Mouse (Mus musculus) spleen, adult 18-20 months (tissue): ENCODE results near the gene Samd13.

Source experiments
- DNase-seq, 2 experiments: peaks; one replicate each; pipeline ENCODE4 v3.0.0; 2022; ENCODE audit warnings: mixed read lengths in 2 of 2

Samd13 gene

GRCm38 (mm10) chr3:146661907-146662306, 23.5 kb downstream of the Samd13 start:
- no peak for DNase-seq

- no peak for DNase-seq
Measured at GRCm38 (mm10) chr3:146661001-146661400, 24.4 kb downstream of the Samd13 start.

GRCm38 (mm10) chr3:146659321-146659720, 26.1 kb downstream of the Samd13 start:
- no peak for DNase-seq

GRCm38 (mm10) chr3:146658061-146658639, 27.2 kb downstream of the Samd13 start:
- no peak for DNase-seq

GRCm38 (mm10) chr3:146657433-146657832, 28.0 kb downstream of the Samd13 start:
- no peak for DNase-seq

GRCm38 (mm10) chr3:146655111-146655577, 30.2 kb downstream of the Samd13 start:
- no peak for DNase-seq

- DNase-seq = no peak
Measured at GRCm38 (mm10) chr3:146653692-146654091, 31.7 kb downstream of the Samd13 start.

- DNase-seq = no peak
Measured at GRCm38 (mm10) chr3:146652431-146652830, 33.0 kb downstream of the Samd13 start.

- no peak for DNase-seq
Measured at GRCm38 (mm10) chr3:146651217-146651616, 34.2 kb downstream of the Samd13 start, which contains the start of gene 4930503B20Rik. 4930503B20Rik (minus strand) TSS chr3:146651317.

- DNase-seq = no peak
Measured at GRCm38 (mm10) chr3:146650716-146651115, 34.7 kb downstream of the Samd13 start.

- DNase-seq = no peak
Measured at GRCm38 (mm10) chr3:146649311-146649894, 36.0 kb downstream of the Samd13 start.

GRCm38 (mm10) chr3:146641818-146642427, 43.5 kb downstream of the Samd13 start:
- DNase-seq = no peak

GRCm38 (mm10) chr3:146632506-146632905, 52.9 kb downstream of the Samd13 start:
- DNase-seq = no peak

- no peak for DNase-seq
Measured at GRCm38 (mm10) chr3:146628227-146628982, 57.0 kb downstream of the Samd13 start.

GRCm38 (mm10) chr3:146625766-146626165, 59.6 kb downstream of the Samd13 start:
- no peak for DNase-seq

- no peak for DNase-seq
Measured at GRCm38 (mm10) chr3:146621966-146622365, 63.4 kb downstream of the Samd13 start.

GRCm38 (mm10) chr3:146620555-146621249, 64.7 kb downstream of the Samd13 start:
- DNase-seq = no peak

- no peak for DNase-seq
Measured at GRCm38 (mm10) chr3:146620101-146620500, 65.3 kb downstream of the Samd13 start.

GRCm38 (mm10) chr3:146618357-146618756, 67.0 kb downstream of the Samd13 start:
- DNase-seq = no peak

GRCm38 (mm10) chr3:146617946-146618345, 67.4 kb downstream of the Samd13 start:
- DNase-seq = no peak

GRCm38 (mm10) chr3:146616533-146617283, 68.7 kb downstream of the Samd13 start:
- no peak for DNase-seq

GRCm38 (mm10) chr3:146615496-146615895, 69.9 kb downstream of the Samd13 start, which contains the start of gene Dnase2b:
Dnase2b (minus strand) TSS chr3:146615596.
- no peak for DNase-seq
